ENCODE assay signal across 30 mouse cellular contexts in the genomic region with DNA sequence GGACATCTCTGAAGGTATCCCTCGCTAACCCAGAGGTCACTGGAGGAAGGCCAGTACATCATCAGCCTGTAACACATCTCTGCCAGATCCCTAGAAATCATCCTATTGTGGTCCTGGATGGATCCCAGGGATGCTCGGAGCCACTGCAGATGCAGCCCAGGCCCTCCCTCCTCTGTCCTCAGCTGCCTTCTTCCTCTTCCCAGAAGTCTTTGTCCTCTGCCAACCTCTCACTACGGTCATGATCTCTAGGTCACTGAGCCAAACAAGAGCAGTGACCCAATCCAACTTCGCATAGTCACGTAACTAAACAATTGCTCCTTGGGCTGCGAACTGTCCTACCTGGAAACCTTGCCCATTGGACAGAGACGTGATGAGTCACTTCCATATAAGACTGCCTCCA.
DNase-seq lines count a peak whose midpoint lies in the region; ATAC-seq lines count a peak whose summit lies in the region.
"Had no signal": no experiment of that assay in that cellular context is flagged by ENCODE, and none has a peak within 500 bp of the region (broad histone marks: within the 10 kb centered on the region; RNA-seq: fewer than 3 reads in every experiment).

No protein-coding gene starts in this region.

- no peaks in the 10 kb centered on the region for H3K36me3 ChIP-seq in heart, embryonic 11.5 days (ENCODE audit: control insufficient read depth, insufficient read depth, low read length)
- H3K36me3 ChIP-seq in heart, embryonic 13.5 days = no peaks in the 10 kb centered on the region
- H3K36me3 ChIP-seq: embryonic facial prominence, embryonic 10.5 days; embryonic facial prominence, embryonic 15.5 days; forebrain, embryonic 12.5 days; G1E; liver, embryonic 15.5 days; lung, embryonic 15.5 days; midbrain, embryonic 12.5 days; neural tube, embryonic 13.5 days had no signal

- peaks cover 13% of the 10 kb centered on the region for H3K4me1 ChIP-seq in heart, embryonic 11.5 days (ENCODE audit: control insufficient read depth, insufficient read depth, low read length)
- H3K4me1 ChIP-seq in heart, embryonic 13.5 days = peaks cover 55% of the 10 kb centered on the region
- H3K4me1 ChIP-seq: forebrain, embryonic 12.5 days; midbrain, embryonic 12.5 days; neural tube, embryonic 13.5 days had no signal

- H3K4me3 ChIP-seq in heart, embryonic 11.5 days (ENCODE audit: low read depth, low read length) = no peak overlapping the region
- no peak overlapping the region for H3K4me3 ChIP-seq in heart, embryonic 13.5 days
- H3K4me3 ChIP-seq: embryonic facial prominence, embryonic 10.5 days; embryonic facial prominence, embryonic 15.5 days; forebrain, embryonic 12.5 days; liver, embryonic 15.5 days; lung, embryonic 15.5 days; megakaryocyte, embryonic 14.5 days; midbrain, embryonic 12.5 days; myocyte; neural tube, embryonic 13.5 days had no signal

- peak; percentile 95 for DNase-seq in heart, adult 11 months
- DNase-seq in lung, postnatal 25 days (ENCODE audit: low spot score) = peak; percentile 4
- no peak for DNase-seq in lung, postnatal 14 days
- peak; percentile 49 for DNase-seq in skeletal muscle tissue, adult 2 months (ENCODE audit: low read depth, low spot score)
- no peak for DNase-seq in left cerebral cortex, postnatal 25 days (ENCODE audit: low spot score in 2 of 2)
- DNase-seq in spleen, postnatal 36 days (ENCODE audit: low spot score in 2 of 2) = no peak
- DNase-seq: adrenal gland, adult 8-10 months; cerebellum, adult 8-10 months; cerebellum, postnatal 25 days; kidney, adult 11 months; kidney, postnatal 4 days; layer of hippocampus, postnatal 36 days; liver; lung, postnatal 4 days; thymus, adult 2 months; thymus, postnatal 36 days had no signal

- intact Hi-C loops in left cerebral cortex, postnatal 25 days (cut with DNase I) = no loop called here

- no peak overlapping the region for H3K27ac ChIP-seq in heart, embryonic 11.5 days (ENCODE audit: low read depth, low read length)
- H3K27ac ChIP-seq in heart, embryonic 13.5 days (replicated peaks) = peak overlapping the region; percentile 97; the same call in 1 of the 2 replicates
- H3K27ac ChIP-seq: embryonic facial prominence, embryonic 10.5 days; embryonic facial prominence, embryonic 15.5 days; forebrain, embryonic 12.5 days; hindbrain, embryonic 14.5 days; liver, embryonic 15.5 days; lung, embryonic 15.5 days; midbrain, embryonic 12.5 days; neural tube, embryonic 13.5 days had no signal

- H3K4me2 ChIP-seq in heart, embryonic 11.5 days = no peak overlapping the region
- H3K4me2 ChIP-seq in heart, embryonic 13.5 days = no peak overlapping the region
- H3K4me2 ChIP-seq: embryonic facial prominence, embryonic 15.5 days; forebrain, embryonic 12.5 days; hindbrain, embryonic 14.5 days; liver, embryonic 15.5 days; lung, embryonic 15.5 days; midbrain, embryonic 12.5 days; neural tube, embryonic 13.5 days had no signal

- no peaks in the 10 kb centered on the region for H3K27me3 ChIP-seq in heart, embryonic 11.5 days (ENCODE audit: control insufficient read depth, insufficient read depth, low read length)
- no peaks in the 10 kb centered on the region for H3K27me3 ChIP-seq in heart, embryonic 13.5 days (replicated peaks)
- H3K27me3 ChIP-seq: embryonic facial prominence, embryonic 15.5 days; forebrain, embryonic 12.5 days; liver, embryonic 15.5 days; lung, embryonic 15.5 days; megakaryocyte, embryonic 14.5 days; midbrain, embryonic 12.5 days; neural tube, embryonic 13.5 days had no signal

- H3K9ac ChIP-seq in heart, embryonic 11.5 days (ENCODE audit: low read depth, low read length) = no peak overlapping the region
- no peak overlapping the region for H3K9ac ChIP-seq in heart, embryonic 13.5 days
- H3K9ac ChIP-seq: embryonic facial prominence, embryonic 15.5 days; forebrain, embryonic 12.5 days; hindbrain, embryonic 14.5 days; liver, embryonic 15.5 days; lung, embryonic 15.5 days; midbrain, embryonic 12.5 days; neural tube, embryonic 13.5 days had no signal

- 91% methylated on average over 7 of the region's 7 CpGs for WGBS in heart, embryonic 11.5 days (ENCODE audit: insufficient replicate concordance)
- 91% methylated on average over 7 of the region's 7 CpGs for WGBS in heart, embryonic 13.5 days

- no peak for ATAC-seq in heart, embryonic 11.5 days (replicated peaks; ENCODE audit: insufficient number of reproducible peaks, low FRiP score, low TSS enrichment)
- ATAC-seq in heart, embryonic 13.5 days (ENCODE audit: extremely low read depth, insufficient number of reproducible peaks, low FRiP score, low TSS enrichment) = no peak
- ATAC-seq: inflammation-experienced regulatory T-cells, adult 6 months had no signal

- H3K9me3 ChIP-seq in heart, embryonic 11.5 days (replicated peaks; ENCODE audit: control insufficient read depth, low read length) = no peaks in the 10 kb centered on the region
- 0 out of 2 replicates have a peak, but pooled peaks cover 3% of the 10 kb centered on the region for H3K9me3 ChIP-seq in heart, embryonic 13.5 days
- H3K9me3 ChIP-seq: embryonic facial prominence, embryonic 10.5 days; embryonic facial prominence, embryonic 15.5 days; forebrain, embryonic 12.5 days; G1E; liver, embryonic 15.5 days; lung, embryonic 15.5 days; midbrain, embryonic 12.5 days; neural tube, embryonic 13.5 days had no signal

Comparison
In these comparisons a context has a peak if more than half of its experiments do, and no peak if none do; other contexts are left out.
1. DNase-seq: peak in heart, adult 11 months (single experiment), lung, postnatal 25 days (single experiment) and skeletal muscle tissue, adult 2 months (single experiment); none in lung, postnatal 14 days (single experiment), left cerebral cortex, postnatal 25 days (0 of 2) and spleen, postnatal 36 days (0 of 2).